Mouse (Mus musculus) G1E (cell line): ENCODE measurements around the gene Sstr3.

Experiments used
- CTCF ChIP-seq: IDR thresholded peaks from 2 replicates; pipeline ENCODE4 v1.5.1; 2012; ENCODE audit warnings: low read depth, low read length, inconsistent platforms, mixed read lengths
- GATA1 ChIP-seq: IDR thresholded peaks from 2 replicates; pipeline ENCODE4 v1.6.1; 2012; ENCODE audit warnings: borderline replicate concordance, low read length, inconsistent platforms, mixed read lengths
- POLR2AphosphoS5 ChIP-seq: IDR thresholded peaks from 2 replicates; pipeline ENCODE4 v1.6.1; 2012; ENCODE audit warnings: low read depth, low read length, inconsistent platforms; ENCODE audit not compliant: insufficient replicate concordance

GRCm38 (mm10) chr15:78546060-78546459 is 1.6 kb upstream of the Sstr3 start:
- no peak for TF ChIP-seq CTCF
- no peak for TF ChIP-seq GATA1
- no peak for TF ChIP-seq POLR2AphosphoS5
